Mouse (Mus musculus): Measurements from ENCODE around the gene Tlr8. TPM values are rescaled to one million over a fixed set of nuclear protein-coding genes. Genes with fewer than 3 reads are reported as not detected.

Tlr8 gene
- polyA plus RNA-seq, 1 experiment = not detected

- Histone ChIP-seq H3K9me3 (replicated peaks; ENCODE audit: control insufficient read depth, insufficient read depth, low read length, poor library complexity, severe bottlenecking) (no peaks in the 10 kb centered on the region), H3K4me3 (ENCODE audit: low read depth, low read length) (no peak overlapping the region), H3K27ac (ENCODE audit: insufficient read depth, low read length) (no peak overlapping the region), H3K36me3 (ENCODE audit: control insufficient read depth, insufficient read depth, low read length, poor library complexity, severe bottlenecking) (no peaks in the 10 kb centered on the region), H3K4me1 (ENCODE audit: control insufficient read depth, insufficient read depth, low read length) (no peaks in the 10 kb centered on the region), H3K9ac (ENCODE audit: low read depth, poor library complexity, severe bottlenecking) (no peak overlapping the region), H3K27me3 (ENCODE audit: control insufficient read depth, insufficient read depth, low read length, poor library complexity, severe bottlenecking) (no peaks in the 10 kb centered on the region)
- TF ChIP-seq EP300 (IDR thresholded peaks at IDR 0.05; ENCODE audit: insufficient read depth, low read depth, low read length) = no peak
- TF ChIP-seq POLR2A (IDR thresholded peaks at IDR 0.05; ENCODE audit: insufficient read depth, low read length) = no peak
- TF ChIP-seq CTCF (IDR thresholded peaks at IDR 0.05; ENCODE audit: low read depth, low read length) = no peak
Observed at GRCm38 (mm10) chrX:167239293-167239921, 24.7 kb downstream of the Tlr8 start.

GRCm38 (mm10) chrX:167233104-167233687, 30.9 kb downstream of the Tlr8 start:
- TF ChIP-seq CTCF (IDR thresholded peaks at IDR 0.05; ENCODE audit: low read depth, low read length) = peak; percentile 50
- TF ChIP-seq POLR2A (IDR thresholded peaks at IDR 0.05; ENCODE audit: insufficient read depth, low read length) = no peak
- Histone ChIP-seq H3K4me1 (ENCODE audit: control insufficient read depth, insufficient read depth, low read length) (peaks cover 2% of the 10 kb centered on the region), H3K9me3 (replicated peaks; ENCODE audit: control insufficient read depth, insufficient read depth, low read length, poor library complexity, severe bottlenecking) (no peaks in the 10 kb centered on the region), H3K4me3 (ENCODE audit: low read depth, low read length) (no peak overlapping the region), H3K27ac (ENCODE audit: insufficient read depth, low read length) (peak overlapping the region; percentile 64), H3K36me3 (ENCODE audit: control insufficient read depth, insufficient read depth, low read length, poor library complexity, severe bottlenecking) (no peaks in the 10 kb centered on the region), H3K27me3 (ENCODE audit: control insufficient read depth, insufficient read depth, low read length, poor library complexity, severe bottlenecking) (no peaks in the 10 kb centered on the region), H3K9ac (ENCODE audit: low read depth, poor library complexity, severe bottlenecking) (0 out of 2 replicates have a peak overlapping the region, but pooled peaks have one; percentile 33)

GRCm38 (mm10) chrX:167231150-167231549, 33.0 kb downstream of the Tlr8 start:
- no peak overlapping the region for H3K9ac ChIP-seq (ENCODE audit: low read depth, poor library complexity, severe bottlenecking)
- H3K4me3 ChIP-seq (ENCODE audit: low read depth, low read length) = no peak overlapping the region
- no peak overlapping the region; the same call in 1 of the 2 replicates for H3K27ac ChIP-seq (ENCODE audit: insufficient read depth, low read length)
- no peaks in the 10 kb centered on the region for H3K27me3 ChIP-seq (ENCODE audit: control insufficient read depth, insufficient read depth, low read length, poor library complexity, severe bottlenecking)
- no peak for TF ChIP-seq CTCF (IDR thresholded peaks at IDR 0.05; ENCODE audit: low read depth, low read length)
- TF ChIP-seq EP300 (IDR thresholded peaks at IDR 0.05; ENCODE audit: insufficient read depth, low read depth, low read length) = no peak
- no peak for TF ChIP-seq POLR2A (IDR thresholded peaks at IDR 0.05; ENCODE audit: insufficient read depth, low read length)
- H3K36me3 ChIP-seq (ENCODE audit: control insufficient read depth, insufficient read depth, low read length, poor library complexity, severe bottlenecking) = no peaks in the 10 kb centered on the region
- peaks cover 2% of the 10 kb centered on the region for H3K4me1 ChIP-seq (ENCODE audit: control insufficient read depth, insufficient read depth, low read length)
- H3K9me3 ChIP-seq (replicated peaks; ENCODE audit: control insufficient read depth, insufficient read depth, low read length, poor library complexity, severe bottlenecking) = no peaks in the 10 kb centered on the region

- Histone ChIP-seq H3K9ac (ENCODE audit: low read depth, poor library complexity, severe bottlenecking) (no peak overlapping the region), H3K36me3 (ENCODE audit: control insufficient read depth, insufficient read depth, low read length, poor library complexity, severe bottlenecking) (no peaks in the 10 kb centered on the region), H3K4me1 (ENCODE audit: control insufficient read depth, insufficient read depth, low read length) (peaks cover 5% of the 10 kb centered on the region), H3K4me3 (ENCODE audit: low read depth, low read length) (no peak overlapping the region), H3K27ac (ENCODE audit: insufficient read depth, low read length) (no peak overlapping the region), H3K9me3 (replicated peaks; ENCODE audit: control insufficient read depth, insufficient read depth, low read length, poor library complexity, severe bottlenecking) (no peaks in the 10 kb centered on the region), H3K27me3 (ENCODE audit: control insufficient read depth, insufficient read depth, low read length, poor library complexity, severe bottlenecking) (no peaks in the 10 kb centered on the region)
- TF ChIP-seq EP300 (IDR thresholded peaks at IDR 0.05; ENCODE audit: insufficient read depth, low read depth, low read length) (peak; percentile 83), POLR2A (IDR thresholded peaks at IDR 0.05; ENCODE audit: insufficient read depth, low read length) (no peak)
Observed at GRCm38 (mm10) chrX:167229819-167230218, 34.3 kb downstream of the Tlr8 start.

GRCm38 (mm10) chrX:167229206-167229605, 34.9 kb downstream of the Tlr8 start:
- H3K36me3 ChIP-seq (ENCODE audit: control insufficient read depth, insufficient read depth, low read length, poor library complexity, severe bottlenecking) = no peaks in the 10 kb centered on the region
- no peak overlapping the region for H3K9ac ChIP-seq (ENCODE audit: low read depth, poor library complexity, severe bottlenecking)
- H3K4me3 ChIP-seq (ENCODE audit: low read depth, low read length) = no peak overlapping the region
- H3K4me1 ChIP-seq (ENCODE audit: control insufficient read depth, insufficient read depth, low read length) = peaks cover 5% of the 10 kb centered on the region
- no peaks in the 10 kb centered on the region for H3K27me3 ChIP-seq (ENCODE audit: control insufficient read depth, insufficient read depth, low read length, poor library complexity, severe bottlenecking)
- H3K9me3 ChIP-seq (replicated peaks; ENCODE audit: control insufficient read depth, insufficient read depth, low read length, poor library complexity, severe bottlenecking) = no peaks in the 10 kb centered on the region
- peak overlapping the region; percentile 80; the same call in 1 of the 2 replicates for H3K27ac ChIP-seq (ENCODE audit: insufficient read depth, low read length)
- TF ChIP-seq EP300 (IDR thresholded peaks at IDR 0.05; ENCODE audit: insufficient read depth, low read depth, low read length) = no peak
- TF ChIP-seq CTCF (IDR thresholded peaks at IDR 0.05; ENCODE audit: low read depth, low read length) = peak; percentile 45

GRCm38 (mm10) chrX:167227756-167228155, 36.4 kb downstream of the Tlr8 start:
- H3K27me3 ChIP-seq (ENCODE audit: control insufficient read depth, insufficient read depth, low read length, poor library complexity, severe bottlenecking) = no peaks in the 10 kb centered on the region
- TF ChIP-seq EP300 (IDR thresholded peaks at IDR 0.05; ENCODE audit: insufficient read depth, low read depth, low read length) (no peak), CTCF (IDR thresholded peaks at IDR 0.05; ENCODE audit: low read depth, low read length) (no peak), POLR2A (IDR thresholded peaks at IDR 0.05; ENCODE audit: insufficient read depth, low read length) (no peak)
- no peak overlapping the region for H3K9ac ChIP-seq (ENCODE audit: low read depth, poor library complexity, severe bottlenecking)

More at GRCm38 (mm10) chrX:167227756-167228155, 36.4 kb downstream of the Tlr8 start:
- Histone ChIP-seq H3K4me1 (ENCODE audit: control insufficient read depth, insufficient read depth, low read length) (peaks cover 5% of the 10 kb centered on the region), H3K4me3 (ENCODE audit: low read depth, low read length) (no peak overlapping the region; the same call in 1 of the 2 replicates), H3K9me3 (replicated peaks; ENCODE audit: control insufficient read depth, insufficient read depth, low read length, poor library complexity, severe bottlenecking) (no peaks in the 10 kb centered on the region), H3K36me3 (ENCODE audit: control insufficient read depth, insufficient read depth, low read length, poor library complexity, severe bottlenecking) (no peaks in the 10 kb centered on the region), H3K27ac (ENCODE audit: insufficient read depth, low read length) (peak overlapping the region; percentile 78; the same call in 1 of the 2 replicates)

Data from ES-Bruce4 (cell line).